Mouse (Mus musculus) CD4-positive, CD25-positive, alpha-beta regulatory T cell, adult 2 months (primary cell): ENCODE measurements around the gene Tmem212.

Experiments used
- DNase-seq: peaks from one replicate; pipeline ENCODE4 v3.0.0-alpha.2; 2012; ENCODE audit warnings: low read depth, low spot score

Tmem212 gene

GRCm38 (mm10) chr3:27843266-27843665, 52.9 kb downstream of the Tmem212 start:
- no peak for DNase-seq

GRCm38 (mm10) chr3:27842856-27843255, 53.3 kb downstream of the Tmem212 start:
- DNase-seq: no peak

GRCm38 (mm10) chr3:27840311-27840710, 55.9 kb downstream of the Tmem212 start:
- DNase-seq: no peak

GRCm38 (mm10) chr3:27839795-27840194, 56.4 kb downstream of the Tmem212 start:
- no peak for DNase-seq

GRCm38 (mm10) chr3:27839231-27839630, 56.9 kb downstream of the Tmem212 start:
- no peak for DNase-seq

- DNase-seq: no peak
Measured at GRCm38 (mm10) chr3:27836297-27836696, 59.9 kb downstream of the Tmem212 start.

GRCm38 (mm10) chr3:27835786-27836185, 60.4 kb downstream of the Tmem212 start:
- DNase-seq: no peak

GRCm38 (mm10) chr3:27828755-27829154, 67.4 kb downstream of the Tmem212 start:
- no peak for DNase-seq

- no peak for DNase-seq
Measured at GRCm38 (mm10) chr3:27827236-27827635, 68.9 kb downstream of the Tmem212 start.

- DNase-seq: no peak
Measured at GRCm38 (mm10) chr3:27825985-27826384, 70.2 kb downstream of the Tmem212 start.
